Mouse (Mus musculus) hindbrain, embryonic 11.5 days (tissue): ENCODE measurements around the gene Ric8b. TPM values are rescaled to one million over a fixed set of nuclear protein-coding genes. Genes with fewer than 3 reads are reported as not detected.
A peak's percentile ranks its signal among the peaks of the same experiment; 100 is the strongest.

Source experiments
- ATAC-seq: fragments of 200-750 bp; cut with Nextera tagmentation; 2 replicates; pipeline ENCODE4 v1.8.0; 2017; ENCODE audit warnings: mild to moderate bottlenecking, moderate TSS enrichment, moderate library complexity; ENCODE audit not compliant: low FRiP score
- DNase-seq: peaks from one replicate; pipeline ENCODE4 v3.0.0-alpha.2; 2015; ENCODE audit warnings: low spot score
- H3K27ac ChIP-seq: fragments of 300-500 bp; sonication (generic); 2 replicates; pipeline ENCODE4 v1.5.1; 2014; ENCODE audit warnings: mild to moderate bottlenecking, low read depth, low read length
- H3K27me3 ChIP-seq: fragments of 300-500 bp; sonication (generic); 2 replicates; pipeline ENCODE4 v1.6.1; 2014; ENCODE audit warnings: mild to moderate bottlenecking, low read length, moderate library complexity, mixed read lengths; ENCODE audit not compliant: control insufficient read depth, insufficient read depth
- H3K36me3 ChIP-seq: fragments of 300-500 bp; sonication (generic); 2 replicates; pipeline ENCODE4 v1.6.1; 2014; ENCODE audit warnings: mild to moderate bottlenecking, low read length, moderate library complexity, mixed read lengths; ENCODE audit not compliant: control insufficient read depth, insufficient read depth
- H3K4me1 ChIP-seq: fragments of 300-500 bp; sonication (generic); replicated peaks from 2 replicates; pipeline ENCODE4 v1.6.1; 2014; ENCODE audit warnings: low read length, mixed read lengths; ENCODE audit not compliant: control insufficient read depth, insufficient read depth
- H3K4me2 ChIP-seq: fragments of 300-500 bp; sonication (generic); replicated peaks from 2 replicates; pipeline ENCODE4 v1.6.1; 2014; ENCODE audit warnings: mild to moderate bottlenecking, low read depth, low read length
- H3K4me3 ChIP-seq: fragments of 300-500 bp; sonication (generic); 2 replicates; pipeline ENCODE4 v1.5.1; 2014; ENCODE audit warnings: low read depth, low read length
- H3K9ac ChIP-seq: fragments of 300-500 bp; sonication (generic); 2 replicates; pipeline ENCODE4 v1.6.1; 2014; ENCODE audit warnings: low read depth, low read length
- H3K9me3 ChIP-seq: fragments of 300-500 bp; sonication (generic); 2 replicates; pipeline ENCODE4 v1.6.1; 2016; ENCODE audit warnings: low read length; ENCODE audit not compliant: control insufficient read depth
- WGBS: fragments of 180-500 bp; shearing (Covaris S2); extraction: QIAGEN DNeasy Blood & Tissue Kit; methylation state at CpG from one replicate; pipeline ENCODE4 v1.1.7; 2014; 5-methylcytosine and 5-hydroxymethylcytosine counted together
- polyA plus RNA-seq: library from polyadenylated mRNA; unstranded; fragments of >200 nt; fragmentation: Nextera tagmentation; extraction: Ambion mirVana; gene quantifications from 2 replicates; pipeline ENCODE4 v1.2.1, GENCODE M21; 2014

The Ric8b gene
- polyA plus RNA-seq, 1 experiment from 2014 or later = 33.7 TPM

DNA sequence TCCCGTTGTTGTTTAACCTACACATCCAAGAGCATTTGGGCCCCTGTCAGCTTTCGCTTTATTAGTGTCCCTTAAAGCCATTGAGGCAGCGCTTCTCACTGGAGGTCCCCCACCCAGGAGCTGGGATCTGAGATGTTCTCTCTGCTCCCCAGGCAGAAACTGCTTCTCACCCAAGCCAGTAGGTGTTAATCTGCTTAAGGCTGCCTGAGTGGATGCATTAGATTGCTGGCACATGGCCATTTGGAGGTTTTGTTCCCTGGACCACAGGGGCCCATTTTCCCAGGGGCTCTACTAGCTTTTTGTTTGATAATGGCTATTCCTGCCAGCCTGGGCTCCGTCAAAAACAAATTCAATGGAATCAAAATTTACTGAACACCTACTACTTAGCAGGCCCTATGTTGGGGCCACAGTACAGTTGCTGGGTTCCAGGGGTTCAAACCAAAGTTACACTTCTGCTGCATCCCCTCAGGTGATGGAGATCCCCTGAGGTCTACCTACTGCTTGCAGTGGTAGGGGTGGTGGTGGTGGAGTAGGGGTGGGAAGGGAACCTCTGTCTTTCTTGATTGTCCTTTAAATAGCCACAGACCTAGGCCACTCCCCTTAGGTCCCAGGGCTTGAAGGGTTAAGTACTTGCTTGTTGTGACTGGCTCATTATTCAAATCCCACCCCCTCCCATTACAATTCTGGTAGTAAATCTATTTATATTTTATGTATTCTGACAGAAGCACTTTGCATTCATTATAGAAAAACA lies 28.1 kb upstream of the Ric8b start:
- H3K4me3 ChIP-seq = no peak overlapping the region
- 67% methylated on average over 4 of the region's 4 CpGs for WGBS
- no peaks in the 10 kb centered on the region for H3K27me3 ChIP-seq
- H3K27ac ChIP-seq = no peak overlapping the region
- no peaks in the 10 kb centered on the region for H3K36me3 ChIP-seq
- H3K9me3 ChIP-seq = no peaks in the 10 kb centered on the region
- ATAC-seq = no peak
- no peak for DNase-seq
- no peak overlapping the region for H3K9ac ChIP-seq
- no peak overlapping the region for H3K4me2 ChIP-seq
- H3K4me1 ChIP-seq = no peaks in the 10 kb centered on the region

DNA sequence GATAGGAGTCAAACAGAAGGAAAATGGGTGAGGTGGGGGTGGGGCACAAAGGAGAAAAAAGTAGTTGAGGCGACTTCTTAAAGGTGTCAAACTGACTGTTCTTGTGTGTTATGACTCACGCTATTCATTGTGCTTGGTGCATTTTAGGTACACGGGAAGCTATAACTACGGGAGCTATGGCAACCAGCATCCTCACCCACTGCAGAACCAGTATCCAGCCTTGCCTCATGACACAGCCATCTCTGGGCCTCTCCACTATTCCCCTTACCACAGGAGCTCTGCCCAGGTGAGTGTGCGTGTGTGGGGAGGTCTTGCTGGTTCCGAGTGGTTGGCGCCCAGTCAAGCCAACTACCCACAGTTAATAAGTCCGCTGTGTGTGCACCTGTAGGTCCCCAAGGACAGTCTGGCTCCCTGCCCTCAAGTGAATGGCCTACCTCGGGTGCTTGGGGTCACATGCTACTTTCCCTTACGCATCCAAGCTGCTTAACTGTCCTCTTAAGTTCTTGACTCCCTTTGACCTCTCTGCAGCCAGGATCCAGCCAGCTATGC lies 21.5 kb upstream of the Ric8b start:
- 88% methylated on average over 10 of the region's 10 CpGs for WGBS
- no peak overlapping the region for H3K4me2 ChIP-seq
- 0 out of 2 replicates have a peak, but pooled peaks cover 6% of the 10 kb centered on the region for H3K36me3 ChIP-seq
- no peak for ATAC-seq
- H3K4me1 ChIP-seq = no peaks in the 10 kb centered on the region
- no peak for DNase-seq
- H3K9ac ChIP-seq = no peak overlapping the region
- H3K27me3 ChIP-seq = no peaks in the 10 kb centered on the region
- H3K4me3 ChIP-seq = no peak overlapping the region
- H3K9me3 ChIP-seq = no peaks in the 10 kb centered on the region
- no peak overlapping the region for H3K27ac ChIP-seq

DNA sequence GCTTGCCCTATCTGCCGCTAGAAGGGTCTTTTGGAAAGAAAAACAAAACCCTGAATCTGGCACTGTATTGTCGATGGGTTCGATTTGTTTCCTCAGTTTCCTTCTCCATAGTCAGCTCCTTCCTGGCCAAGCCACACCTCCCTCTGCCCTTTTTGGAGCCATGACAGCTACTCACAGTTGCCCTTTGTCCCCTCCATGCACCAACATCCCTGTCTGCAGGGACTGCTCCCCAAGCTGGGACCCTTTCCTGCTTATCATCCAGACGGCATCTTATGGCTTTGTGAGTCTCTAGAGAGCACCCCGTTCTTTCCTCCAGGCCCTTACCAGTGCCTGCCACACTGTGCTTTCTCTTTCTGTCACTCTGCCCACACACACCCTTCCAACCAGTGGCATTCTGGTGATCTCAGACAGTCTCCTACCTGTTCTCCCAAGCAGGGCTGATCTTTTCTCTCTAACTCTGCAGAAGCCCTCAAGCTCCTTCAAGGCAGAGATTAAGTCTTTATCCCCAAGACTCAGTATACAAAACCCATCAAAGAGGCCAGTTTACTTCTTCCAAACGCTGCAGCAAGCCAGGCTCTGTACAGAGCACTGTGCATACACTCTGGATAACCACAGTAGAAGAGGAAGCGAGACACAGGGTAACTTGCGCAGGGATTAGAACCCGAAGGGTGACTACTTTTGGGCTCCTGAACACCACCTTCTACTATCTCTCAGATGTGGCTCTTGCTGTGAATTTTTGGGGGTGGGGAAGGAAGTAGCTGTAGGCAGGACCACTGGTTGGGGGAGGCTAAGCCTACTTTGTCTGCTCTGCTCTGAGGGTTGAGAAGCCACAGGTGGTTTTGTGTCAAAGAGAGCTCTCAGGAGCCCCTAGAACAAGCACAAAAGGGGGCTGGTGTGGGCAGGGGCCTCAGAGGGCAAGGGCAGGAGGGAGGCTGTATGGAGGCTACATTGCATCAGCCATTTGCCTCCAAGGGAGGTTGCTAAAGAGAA lies 20.2 kb upstream of the Ric8b start:
- no peaks in the 10 kb centered on the region for H3K4me1 ChIP-seq
- DNase-seq = no peak
- H3K27me3 ChIP-seq = no peaks in the 10 kb centered on the region
- H3K4me2 ChIP-seq = no peak overlapping the region
- 79% methylated on average over 9 of the region's 9 CpGs for WGBS
- peaks cover 6% of the 10 kb centered on the region; the same call in 1 of the 2 replicates for H3K36me3 ChIP-seq
- no peaks in the 10 kb centered on the region for H3K9me3 ChIP-seq
- no peak overlapping the region for H3K27ac ChIP-seq
- no peak overlapping the region for H3K9ac ChIP-seq
- no peak overlapping the region for H3K4me3 ChIP-seq
- ATAC-seq = no peak

DNA sequence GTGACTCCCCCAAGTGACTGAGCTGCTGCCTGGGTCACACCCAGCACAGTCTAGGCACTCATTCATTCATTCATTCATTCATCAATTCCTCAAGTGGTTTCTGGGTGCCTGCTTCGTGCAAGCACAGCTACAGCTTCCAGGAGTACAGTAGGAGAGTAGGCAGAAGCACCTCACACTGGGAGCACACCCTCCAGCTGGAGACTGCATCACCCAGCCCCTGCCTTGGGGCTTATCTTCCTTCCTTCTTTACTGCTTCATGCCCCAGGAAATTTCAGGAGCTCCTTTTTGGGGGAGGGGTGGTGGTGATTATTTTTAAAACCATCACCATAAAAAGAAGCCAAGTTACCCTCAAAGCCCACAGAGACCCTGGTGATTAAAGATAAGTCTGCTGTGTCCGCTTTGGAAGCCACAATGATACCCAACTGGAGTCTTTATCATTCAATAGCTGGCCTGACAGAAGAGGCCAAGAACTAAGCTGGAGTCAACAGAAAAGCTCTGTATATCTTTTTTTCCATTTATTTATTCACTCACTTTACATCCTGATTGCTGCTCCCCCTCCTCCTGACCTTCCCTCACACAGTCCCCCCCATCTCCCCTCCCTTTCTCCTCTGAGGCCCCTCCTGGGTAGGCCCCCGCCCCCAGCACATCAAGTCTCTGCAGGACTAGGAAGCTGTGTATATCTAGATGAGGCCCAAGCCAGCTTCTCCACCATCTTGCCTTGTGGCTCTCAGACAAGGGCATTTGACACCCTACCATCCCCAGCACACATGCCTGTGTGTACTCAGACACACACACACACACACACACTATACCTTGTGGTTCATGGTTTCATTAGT lies 19.1 kb upstream of the Ric8b start:
- Histone ChIP-seq H3K27ac (no peak overlapping the region), H3K4me2 (no peak overlapping the region), H3K27me3 (no peaks in the 10 kb centered on the region), H3K36me3 (peaks cover 6% of the 10 kb centered on the region; the same call in 1 of the 2 replicates), H3K4me3 (no peak overlapping the region), H3K9me3 (no peaks in the 10 kb centered on the region), H3K9ac (no peak overlapping the region), H3K4me1 (peaks cover 1% of the 10 kb centered on the region; the same call in 1 of the 2 replicates)
- DNase-seq = no peak
- WGBS = 75% methylated on average over 3 of the region's 3 CpGs
- ATAC-seq = no peak

DNA sequence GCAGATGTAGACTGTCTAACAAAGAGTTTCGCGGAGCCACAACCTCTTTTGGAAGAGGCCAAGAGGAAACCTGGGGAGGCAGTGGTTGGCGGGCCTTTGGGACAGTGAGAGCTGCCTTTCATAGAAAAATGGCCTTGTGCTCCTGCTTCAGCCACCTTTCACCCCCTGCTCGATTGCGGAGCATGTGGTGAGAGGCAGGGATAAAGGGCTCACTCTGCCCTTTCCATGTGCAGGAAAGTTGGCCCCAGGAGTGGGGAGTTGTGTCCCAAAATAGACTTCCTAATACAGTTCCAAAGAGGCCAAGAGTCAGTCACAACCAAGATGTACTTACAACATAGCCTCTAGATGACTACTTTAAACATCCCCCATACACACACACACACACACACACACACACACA lies 15.7 kb upstream of the Ric8b start:
- Histone ChIP-seq H3K9ac (no peak overlapping the region), H3K4me1 (peaks cover 4% of the 10 kb centered on the region; the same call in 1 of the 2 replicates), H3K27ac (no peak overlapping the region), H3K4me3 (no peak overlapping the region), H3K9me3 (no peaks in the 10 kb centered on the region), H3K36me3 (no peaks in the 10 kb centered on the region; the same call in 1 of the 2 replicates), H3K4me2 (no peak overlapping the region), H3K27me3 (no peaks in the 10 kb centered on the region)
- no peak for ATAC-seq
- no peak for DNase-seq
- WGBS = 75% methylated on average over 5 of the region's 5 CpGs

DNA sequence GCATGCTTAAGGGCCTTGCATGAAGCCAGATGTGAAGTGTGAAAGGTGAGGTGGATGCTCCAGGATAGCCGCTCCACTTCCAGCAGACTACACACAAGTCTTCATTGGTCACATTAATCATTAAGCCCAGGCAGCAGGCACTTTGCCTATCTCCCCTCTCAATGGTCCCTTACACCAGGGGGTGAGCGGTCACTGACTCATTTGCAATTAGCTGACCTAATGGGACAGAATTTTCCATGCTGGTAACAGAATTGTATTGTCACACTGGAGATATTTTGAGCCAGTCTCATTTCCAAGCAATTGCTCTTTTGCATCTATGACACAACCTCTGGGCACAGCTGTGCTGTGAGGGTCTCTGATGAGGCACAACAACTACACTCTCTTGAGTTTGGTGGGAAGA lies 15.2 kb upstream of the Ric8b start:
- peaks cover 4% of the 10 kb centered on the region; the same call in 1 of the 2 replicates for H3K4me1 ChIP-seq
- H3K4me3 ChIP-seq = no peak overlapping the region
- H3K27ac ChIP-seq = no peak overlapping the region
- ATAC-seq (no peak), DNase-seq (no peak)
- 72% methylated on average over 2 of the region's 2 CpGs for whole genome bisulfite sequencing
- no peaks in the 10 kb centered on the region; the same call in 1 of the 2 replicates for H3K36me3 ChIP-seq
- H3K9me3 ChIP-seq = no peaks in the 10 kb centered on the region
- no peak overlapping the region for H3K4me2 ChIP-seq
- no peak overlapping the region for H3K9ac ChIP-seq
- no peaks in the 10 kb centered on the region for H3K27me3 ChIP-seq

DNA sequence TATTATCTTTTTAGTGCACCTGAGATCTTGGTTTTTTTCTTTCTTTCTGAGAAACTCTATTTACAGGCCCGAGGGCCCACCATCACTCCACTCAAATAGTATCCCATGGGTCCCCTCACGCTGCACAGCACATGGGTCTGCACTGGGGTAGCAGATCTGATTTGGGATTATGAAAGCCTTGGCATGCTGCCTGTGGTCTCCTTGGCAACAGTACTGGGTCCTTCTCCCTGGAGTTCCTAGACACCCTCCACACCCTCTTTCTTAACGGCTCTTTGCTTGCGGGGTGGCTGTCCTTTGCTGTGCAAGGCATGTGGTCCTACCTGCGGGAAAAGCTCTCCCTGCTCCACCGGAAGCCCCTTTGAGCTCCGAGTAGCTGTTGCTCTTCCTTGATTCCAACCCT lies 14.1 kb upstream of the Ric8b start:
- no peak overlapping the region for H3K4me2 ChIP-seq
- no peaks in the 10 kb centered on the region; the same call in 1 of the 2 replicates for H3K36me3 ChIP-seq
- no peak overlapping the region for H3K27ac ChIP-seq
- ATAC-seq (peak; percentile 29; the same call in 1 of the 2 replicates), DNase-seq (no peak)
- H3K9ac ChIP-seq = no peak overlapping the region
- no peaks in the 10 kb centered on the region for H3K27me3 ChIP-seq
- 56% methylated on average over 7 of the region's 7 CpGs for WGBS
- H3K4me1 ChIP-seq = peaks cover 4% of the 10 kb centered on the region; the same call in 1 of the 2 replicates
- no peaks in the 10 kb centered on the region for H3K9me3 ChIP-seq
- H3K4me3 ChIP-seq = no peak overlapping the region

DNA sequence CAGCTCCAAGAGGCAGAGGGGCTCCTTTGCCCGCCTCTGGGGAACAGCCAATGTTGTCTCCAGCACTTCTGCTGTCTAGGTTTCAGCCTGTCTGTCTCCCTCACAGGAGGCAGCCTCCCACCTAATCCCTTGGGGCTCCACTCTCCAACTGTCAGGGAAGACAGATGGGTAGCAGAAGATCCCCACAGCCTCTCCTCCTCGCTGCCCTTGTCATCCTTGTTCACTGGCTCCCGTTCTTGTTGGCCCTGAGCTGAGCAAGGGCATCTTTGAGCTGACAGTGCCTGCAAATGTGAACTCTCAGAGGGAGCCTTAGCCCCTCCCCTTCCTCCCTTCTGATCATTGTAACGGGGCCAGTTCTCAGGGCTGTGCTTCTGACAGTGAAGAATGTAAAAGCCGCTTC lies 13.7 kb upstream of the Ric8b start:
- no peaks in the 10 kb centered on the region for H3K9me3 ChIP-seq
- 10% methylated on average over 5 of the region's 5 CpGs for WGBS
- H3K27ac ChIP-seq = no peak overlapping the region
- no peak overlapping the region for H3K9ac ChIP-seq
- DNase-seq (no peak), ATAC-seq (peak; percentile 62)
- peaks cover 4% of the 10 kb centered on the region; the same call in 1 of the 2 replicates for H3K4me1 ChIP-seq
- no peaks in the 10 kb centered on the region; the same call in 1 of the 2 replicates for H3K36me3 ChIP-seq
- no peak overlapping the region for H3K4me3 ChIP-seq
- no peak overlapping the region for H3K4me2 ChIP-seq
- no peaks in the 10 kb centered on the region for H3K27me3 ChIP-seq
